8 mouse cellular contexts compared by ENCODE assay signal in genomic region chr7:144417644-144418343, GRCm38 (mm10). TPM values are rescaled to one million over a fixed set of nuclear protein-coding genes. Genes with fewer than 3 reads are reported as not detected.
A peak's percentile ranks its signal among the peaks of the same experiment; 100 is the strongest.
DNase-seq lines count a peak whose midpoint lies in the region; ATAC-seq lines count a peak whose summit lies in the region.

No protein-coding gene starts in this region.

- 0 out of 2 replicates have a peak, but pooled peaks cover 5% of the 10 kb centered on the region for H3K27me3 ChIP-seq in embryonic facial prominence, embryonic 10.5 days (replicated peaks; ENCODE audit: low read depth, poor library complexity, severe bottlenecking)
- H3K27me3 ChIP-seq in heart, embryonic 13.5 days (replicated peaks): peaks cover 51% of the 10 kb centered on the region
- peaks cover 3% of the 10 kb centered on the region; the same call in 1 of the 2 replicates for H3K27me3 ChIP-seq in midbrain, embryonic 12.5 days
- no peaks in the 10 kb centered on the region for H3K27me3 ChIP-seq in stomach, embryonic 16.5 days (ENCODE audit: control insufficient read depth, insufficient read depth, low read length)

- WGBS in embryonic facial prominence, embryonic 10.5 days: 65% methylated on average over 16 of the region's 16 CpGs
- 30% methylated on average over 16 of the region's 16 CpGs for WGBS in heart, embryonic 13.5 days
- WGBS in midbrain, embryonic 12.5 days: 41% methylated on average over 16 of the region's 16 CpGs
- WGBS in stomach, embryonic 16.5 days: 24% methylated on average over 16 of the region's 16 CpGs

- no peaks in the 10 kb centered on the region for H3K9me3 ChIP-seq in embryonic facial prominence, embryonic 10.5 days
- H3K9me3 ChIP-seq in heart, embryonic 13.5 days: no peaks in the 10 kb centered on the region
- no peaks in the 10 kb centered on the region for H3K9me3 ChIP-seq in midbrain, embryonic 12.5 days
- no peaks in the 10 kb centered on the region for H3K9me3 ChIP-seq in stomach, embryonic 16.5 days (replicated peaks; ENCODE audit: control insufficient read depth, low read length)

- peak overlapping the region; percentile 34 for H3K4me2 ChIP-seq in heart, embryonic 13.5 days
- no peak overlapping the region; the same call in 1 of the 2 replicates for H3K4me2 ChIP-seq in midbrain, embryonic 12.5 days (replicated peaks)
- peak overlapping the region; percentile 22; the same call in 1 of the 2 replicates for H3K4me2 ChIP-seq in stomach, embryonic 16.5 days (ENCODE audit: low read depth, low read length)

- H3K4me1 ChIP-seq in embryonic facial prominence, embryonic 10.5 days: peaks cover 40% of the 10 kb centered on the region
- peaks cover 20% of the 10 kb centered on the region for H3K4me1 ChIP-seq in heart, embryonic 13.5 days
- peaks cover 36% of the 10 kb centered on the region for H3K4me1 ChIP-seq in midbrain, embryonic 12.5 days
- peaks cover 15% of the 10 kb centered on the region for H3K4me1 ChIP-seq in stomach, embryonic 16.5 days (ENCODE audit: control insufficient read depth, insufficient read depth, low read length)

- H3K9ac ChIP-seq in heart, embryonic 13.5 days: no peak overlapping the region
- no peak overlapping the region for H3K9ac ChIP-seq in midbrain, embryonic 12.5 days (replicated peaks)
- no peak overlapping the region; the same call in 1 of the 2 replicates for H3K9ac ChIP-seq in stomach, embryonic 16.5 days (ENCODE audit: low read length)

- no peak overlapping the region for H3K4me3 ChIP-seq in embryonic facial prominence, embryonic 10.5 days
- no peak overlapping the region for H3K4me3 ChIP-seq in heart, embryonic 13.5 days
- no peak overlapping the region for H3K4me3 ChIP-seq in midbrain, embryonic 12.5 days
- H3K4me3 ChIP-seq in stomach, embryonic 16.5 days (replicated peaks; ENCODE audit: low read length): no peak overlapping the region

- ATAC-seq in CD4-positive, CD25-positive, alpha-beta regulatory T cell, adult 4 months: peak; percentile 91
- no peak for ATAC-seq in heart, embryonic 13.5 days (ENCODE audit: extremely low read depth, insufficient number of reproducible peaks, low FRiP score, low TSS enrichment)
- peak; percentile 78 for ATAC-seq in midbrain, embryonic 12.5 days (ENCODE audit: low FRiP score, low read depth)
- ATAC-seq in stomach, embryonic 16.5 days (ENCODE audit: insufficient read depth, low FRiP score): peak; percentile 86; the same call in 1 of the 2 replicates

- peak; percentile 87 to 91 for DNase-seq in adrenal gland, adult (ENCODE audit: inconsistent age in 2 of 2, low spot score in 1 of 2)
- peak; percentile 51 for DNase-seq in embryonic facial prominence, embryonic 10.5 days (ENCODE audit: low spot score)
- DNase-seq in layer of hippocampus, adult 9-11 months: peak; percentile 95
- no peak for DNase-seq in thymus, postnatal 14 days

- no peaks in the 10 kb centered on the region for H3K36me3 ChIP-seq in embryonic facial prominence, embryonic 10.5 days (replicated peaks)
- H3K36me3 ChIP-seq in heart, embryonic 13.5 days: no peaks in the 10 kb centered on the region
- no peaks in the 10 kb centered on the region for H3K36me3 ChIP-seq in midbrain, embryonic 12.5 days
- no peaks in the 10 kb centered on the region for H3K36me3 ChIP-seq in stomach, embryonic 16.5 days (ENCODE audit: control insufficient read depth, insufficient read depth, low read length)

- no peak overlapping the region; the same call in 1 of the 2 replicates for H3K27ac ChIP-seq in embryonic facial prominence, embryonic 10.5 days (replicated peaks)
- no peak overlapping the region for H3K27ac ChIP-seq in heart, embryonic 13.5 days (replicated peaks)
- peak overlapping the region; percentile 69 for H3K27ac ChIP-seq in midbrain, embryonic 12.5 days (replicated peaks)
- H3K27ac ChIP-seq in stomach, embryonic 16.5 days (ENCODE audit: low read length): peak overlapping the region; percentile 85

RNA-seq across cellular contexts. Expression of gene Cttn, which starts 53.0 kb away (rescaled TPM):
- 1 to 10 TPM; 5.4 to 8.1 TPM for polyA plus RNA-seq in CD4-positive, CD25-positive, alpha-beta regulatory T cell, adult 4 months (2017; shearing (Covaris generic))
- 196 and 200 TPM in 2 replicates for polyA plus RNA-seq in embryonic facial prominence, embryonic 10.5 days (2016; fragmentation: Nextera tagmentation; extraction: Ambion mirVana)
- polyA plus RNA-seq in heart, embryonic 13.5 days (2015; fragmentation: Nextera tagmentation; extraction: Ambion mirVana): 118 and 126 TPM in 2 replicates
- 208 TPM in 2 replicates for polyA plus RNA-seq in midbrain, embryonic 12.5 days (2016; fragmentation: Nextera tagmentation; extraction: Ambion mirVana)
- polyA plus RNA-seq in stomach, embryonic 16.5 days (2015; fragmentation: Nextera tagmentation; extraction: Ambion mirVana): 184 and 228 TPM in 2 replicates

Comparison
In these comparisons a context has a peak if more than half of its experiments do, and no peak if none do; other contexts are left out.
1. H3K27ac ChIP-seq: peak in midbrain, embryonic 12.5 days (single experiment) and stomach, embryonic 16.5 days (single experiment); none in embryonic facial prominence, embryonic 10.5 days (single experiment) and heart, embryonic 13.5 days (single experiment).
2. RNA of gene Cttn, which starts 53.0 kb away (polyA plus RNA-seq): 208 TPM in midbrain, embryonic 12.5 days, 196 to 200 TPM in embryonic facial prominence, embryonic 10.5 days, 184 to 228 TPM in stomach, embryonic 16.5 days and 118 to 126 TPM in heart, embryonic 13.5 days; 5.4 to 8.1 TPM in CD4-positive, CD25-positive, alpha-beta regulatory T cell, adult 4 months; every median in the first group is over 10 times any median in the second.